Comparison of ENCODE assay signal across 24 mouse cellular contexts in genomic region chr13:20734283-20734682, GRCm38 (mm10). TPM values are rescaled to one million over a fixed set of nuclear protein-coding genes. Genes with fewer than 3 reads are reported as not detected.
DNase-seq lines count a peak whose midpoint lies in the region; ATAC-seq lines count a peak whose summit lies in the region.
"Had no signal": no experiment of that assay in that cellular context is flagged by ENCODE, and none has a peak within 500 bp of the region (broad histone marks: within the 10 kb centered on the region; RNA-seq: fewer than 3 reads in every experiment).

No protein-coding gene starts in this region.

- H3K4me3 ChIP-seq in limb, embryonic 12.5 days (replicated peaks) = no peak overlapping the region
- H3K4me3 ChIP-seq in limb, embryonic 10.5 days = no peak overlapping the region
- H3K4me3 ChIP-seq in limb, embryonic 13.5 days = no peak overlapping the region
- H3K4me3 ChIP-seq in neural tube, embryonic 14.5 days (ENCODE audit: low read depth, low read length) = no peak overlapping the region
- H3K4me3 ChIP-seq: embryonic facial prominence, embryonic 13.5 days; embryonic facial prominence, embryonic 15.5 days; erythroblast, embryonic 14.5 days; forebrain, embryonic 10.5 days; forebrain, embryonic 12.5 days had no signal

- H3K27ac ChIP-seq in limb, embryonic 12.5 days = no peak overlapping the region
- no peak overlapping the region for H3K27ac ChIP-seq in limb, embryonic 10.5 days
- H3K27ac ChIP-seq in limb, embryonic 13.5 days = no peak overlapping the region
- H3K27ac ChIP-seq in neural tube, embryonic 14.5 days (ENCODE audit: low read depth, low read length) = no peak overlapping the region
- H3K27ac ChIP-seq: embryonic facial prominence, embryonic 13.5 days; embryonic facial prominence, embryonic 15.5 days; forebrain, embryonic 10.5 days; forebrain, embryonic 12.5 days had no signal

- H3K4me1 ChIP-seq in limb, embryonic 12.5 days (replicated peaks) = no peaks in the 10 kb centered on the region
- no peaks in the 10 kb centered on the region for H3K4me1 ChIP-seq in limb, embryonic 10.5 days
- no peaks in the 10 kb centered on the region for H3K4me1 ChIP-seq in limb, embryonic 13.5 days
- no peaks in the 10 kb centered on the region for H3K4me1 ChIP-seq in neural tube, embryonic 14.5 days (ENCODE audit: control insufficient read depth, insufficient read depth, low read length)
- H3K4me1 ChIP-seq: embryonic facial prominence, embryonic 13.5 days; embryonic facial prominence, embryonic 15.5 days; forebrain, embryonic 10.5 days; forebrain, embryonic 12.5 days had no signal

- H3K9me3 ChIP-seq in limb, embryonic 12.5 days = no peaks in the 10 kb centered on the region; the same call in 1 of the 2 replicates
- H3K9me3 ChIP-seq in limb, embryonic 10.5 days (replicated peaks) = no peaks in the 10 kb centered on the region
- H3K9me3 ChIP-seq in limb, embryonic 13.5 days = no peaks in the 10 kb centered on the region
- no peaks in the 10 kb centered on the region for H3K9me3 ChIP-seq in neural tube, embryonic 14.5 days (ENCODE audit: control insufficient read depth, low read length)
- H3K9me3 ChIP-seq: embryonic facial prominence, embryonic 13.5 days; embryonic facial prominence, embryonic 15.5 days; forebrain, embryonic 10.5 days; forebrain, embryonic 12.5 days had no signal

- peak; percentile 71; the same call in 1 of the 2 replicates for ATAC-seq in limb, embryonic 12.5 days (ENCODE audit: insufficient number of reproducible peaks, insufficient read depth, low FRiP score, low TSS enrichment, low read depth)
- ATAC-seq in limb, embryonic 13.5 days (ENCODE audit: low FRiP score, low read depth) = 0 out of 2 replicates have a peak, but pooled peaks have one; percentile 51
- ATAC-seq in neural tube, embryonic 14.5 days (ENCODE audit: low read depth) = peak; percentile 58; the same call in 1 of the 2 replicates
- ATAC-seq: forebrain, embryonic 14.5 days had no signal

- WGBS in limb, embryonic 12.5 days = 88% methylated on average over 3 of the region's 3 CpGs
- WGBS in limb, embryonic 10.5 days = 87% methylated on average over 3 of the region's 3 CpGs
- WGBS in limb, embryonic 13.5 days = 67% methylated on average over 3 of the region's 3 CpGs
- 83% methylated on average over 3 of the region's 3 CpGs for WGBS in neural tube, embryonic 14.5 days

- H3K4me2 ChIP-seq in limb, embryonic 12.5 days = no peak overlapping the region
- H3K4me2 ChIP-seq in limb, embryonic 13.5 days (replicated peaks) = no peak overlapping the region
- H3K4me2 ChIP-seq in neural tube, embryonic 14.5 days (ENCODE audit: low read depth, low read length) = no peak overlapping the region
- H3K4me2 ChIP-seq: embryonic facial prominence, embryonic 13.5 days; embryonic facial prominence, embryonic 15.5 days; forebrain, embryonic 12.5 days had no signal

- H3K27me3 ChIP-seq in limb, embryonic 12.5 days = no peaks in the 10 kb centered on the region
- no peaks in the 10 kb centered on the region for H3K27me3 ChIP-seq in limb, embryonic 10.5 days (ENCODE audit: low read depth, poor library complexity, severe bottlenecking)
- H3K27me3 ChIP-seq in limb, embryonic 13.5 days = no peaks in the 10 kb centered on the region
- no peaks in the 10 kb centered on the region for H3K27me3 ChIP-seq in neural tube, embryonic 14.5 days (ENCODE audit: control insufficient read depth, insufficient read depth, low read length)
- H3K27me3 ChIP-seq: embryonic facial prominence, embryonic 13.5 days; embryonic facial prominence, embryonic 15.5 days; forebrain, embryonic 12.5 days had no signal

- H3K9ac ChIP-seq in limb, embryonic 12.5 days (replicated peaks) = no peak overlapping the region
- no peak overlapping the region for H3K9ac ChIP-seq in limb, embryonic 13.5 days
- no peak overlapping the region for H3K9ac ChIP-seq in neural tube, embryonic 14.5 days (replicated peaks; ENCODE audit: low read depth, low read length)
- H3K9ac ChIP-seq: embryonic facial prominence, embryonic 13.5 days; embryonic facial prominence, embryonic 15.5 days; forebrain, embryonic 12.5 days had no signal

- H3K36me3 ChIP-seq in limb, embryonic 12.5 days = no peaks in the 10 kb centered on the region
- H3K36me3 ChIP-seq in limb, embryonic 10.5 days = no peaks in the 10 kb centered on the region
- H3K36me3 ChIP-seq in limb, embryonic 13.5 days = no peaks in the 10 kb centered on the region
- no peaks in the 10 kb centered on the region for H3K36me3 ChIP-seq in neural tube, embryonic 14.5 days (ENCODE audit: control insufficient read depth, insufficient read depth, low read length)
- H3K36me3 ChIP-seq: embryonic facial prominence, embryonic 13.5 days; embryonic facial prominence, embryonic 15.5 days; forebrain, embryonic 10.5 days; forebrain, embryonic 12.5 days had no signal

- DNase-seq in limb, embryonic 10.5 days (ENCODE audit: low spot score) = no peak
- DNase-seq in urinary bladder, adult 18-20 months (ENCODE audit: low spot score in 2 of 2) = no peak
- no peak for DNase-seq in gastrocnemius, postnatal 10 days
- DNase-seq: adrenal gland, adult 2 months; adrenal gland, postnatal 10 days; adrenal gland, postnatal 25 days; cerebellum, adult 11 months; cerebellum, adult 18-20 months; cerebellum, adult 8-10 months; cerebellum, adult 9-11 months; cerebellum, postnatal 14 days; cerebellum, postnatal 36 days; embryo, embryonic 11 days had no signal

RNA-seq across cellular contexts. Expression of gene Aoah, which starts 59.6 kb away (rescaled TPM):
- 0.32 and 0.40 TPM in 2 replicates for polyA plus RNA-seq in limb, embryonic 12.5 days (2016; fragmentation: Nextera tagmentation; extraction: Ambion mirVana)
- polyA plus RNA-seq in limb, embryonic 10.5 days (2016; fragmentation: Nextera tagmentation; extraction: Ambion mirVana) = 0.25 and 0.51 TPM in 2 replicates
- 0.59 and 0.68 TPM in 2 replicates for polyA plus RNA-seq in limb, embryonic 13.5 days (2015; fragmentation: Nextera tagmentation; extraction: Ambion mirVana)
- 0.70 TPM in 1 of 2 replicates, not detected in the other for polyA plus RNA-seq in neural tube, embryonic 14.5 days (2014; fragmentation: Nextera tagmentation; extraction: Ambion mirVana)
- total RNA-seq in gastrocnemius, postnatal 10 days (2021) = 1 to 10 TPM; 1.1 TPM
- total RNA-seq: MEL had no signal
- polyA plus RNA-seq: C2C12; erythroblast, embryonic 14.5 days had no signal
